Mouse (Mus musculus) ovary, adult 18-20 months (tissue): ENCODE results near the gene Uqcc2.

Source experiments
- DNase-seq: peaks from one replicate; pipeline ENCODE4 v3.0.0; 2022; ENCODE audit warnings: low spot score, mixed read lengths

Uqcc2 gene

DNA sequence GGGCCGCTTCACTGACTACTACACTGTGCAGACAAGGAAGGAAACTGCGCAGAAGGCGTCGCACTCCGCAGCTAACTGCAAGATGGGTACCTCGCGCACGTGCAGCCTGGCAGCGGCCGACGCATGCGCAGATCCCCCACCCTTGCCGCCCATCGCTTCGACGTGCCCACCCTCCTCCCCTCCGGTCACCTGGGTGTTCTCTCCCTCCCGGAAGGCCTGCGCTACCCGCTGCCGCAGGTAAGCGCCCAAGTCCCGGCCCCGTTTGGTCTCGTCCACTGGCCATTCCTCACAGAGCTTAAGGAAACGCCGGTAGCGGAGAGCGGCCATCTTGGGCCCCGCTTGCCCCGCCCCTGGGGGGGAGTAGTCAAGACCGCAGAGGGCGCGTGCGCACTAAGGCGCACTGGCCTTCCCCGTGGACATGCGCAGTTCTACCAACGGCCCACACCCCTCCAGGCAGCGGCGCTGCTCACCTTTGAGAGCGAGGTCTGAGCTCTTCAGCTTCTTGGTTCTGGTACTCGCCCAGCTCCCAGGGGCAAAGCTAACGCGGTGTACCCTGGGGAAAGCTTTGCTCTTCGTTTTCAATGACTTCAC, at the start of gene Uqcc2:
Uqcc2 (minus strand) TSS at position 366 of the 591 bp plus-strand sequence.
- DNase-seq, result peak; percentile 95

DNA sequence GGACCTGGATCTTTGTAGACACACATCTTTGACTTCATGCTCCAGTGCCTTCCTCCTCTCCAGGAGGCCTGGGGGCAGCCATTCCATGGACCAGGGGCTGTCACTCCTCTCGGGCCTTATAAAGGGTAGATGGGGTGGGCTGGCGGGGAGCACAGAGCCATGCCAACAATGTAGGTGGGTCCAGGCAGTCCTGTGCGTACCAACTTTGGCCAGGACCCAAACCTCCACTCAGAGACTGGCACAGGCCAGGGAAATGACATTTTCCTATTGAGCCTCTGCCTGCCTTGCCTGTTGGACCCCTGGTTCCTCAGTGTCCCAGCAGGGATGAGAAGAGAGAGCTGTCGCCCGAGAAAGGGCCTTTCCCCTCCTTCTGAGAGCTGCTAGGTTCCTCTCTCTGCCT, 48.7 kb upstream of the Uqcc2 start:
- DNase-seq, result no peak

DNA sequence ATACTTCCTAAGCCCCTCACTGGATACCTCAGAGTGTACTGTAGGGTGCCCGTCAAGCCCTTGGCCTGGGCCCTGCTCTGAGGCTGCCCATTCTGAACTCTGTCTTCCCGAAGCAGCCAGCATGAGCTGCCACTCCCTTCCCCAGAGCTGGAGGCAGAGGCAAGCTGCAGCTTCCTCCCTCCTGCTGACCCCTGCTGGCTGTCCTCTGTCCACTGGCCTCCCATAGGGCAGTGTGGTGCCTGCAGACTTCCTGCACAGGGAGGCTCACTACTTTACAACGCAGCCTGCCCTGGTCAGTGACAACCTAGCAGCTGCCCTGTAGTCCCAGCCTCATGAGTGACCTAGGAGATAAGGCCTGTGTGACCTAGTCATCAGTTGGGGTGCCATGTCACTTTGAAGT, 48.0 kb upstream of the Uqcc2 start:
- no peak for DNase-seq

DNA sequence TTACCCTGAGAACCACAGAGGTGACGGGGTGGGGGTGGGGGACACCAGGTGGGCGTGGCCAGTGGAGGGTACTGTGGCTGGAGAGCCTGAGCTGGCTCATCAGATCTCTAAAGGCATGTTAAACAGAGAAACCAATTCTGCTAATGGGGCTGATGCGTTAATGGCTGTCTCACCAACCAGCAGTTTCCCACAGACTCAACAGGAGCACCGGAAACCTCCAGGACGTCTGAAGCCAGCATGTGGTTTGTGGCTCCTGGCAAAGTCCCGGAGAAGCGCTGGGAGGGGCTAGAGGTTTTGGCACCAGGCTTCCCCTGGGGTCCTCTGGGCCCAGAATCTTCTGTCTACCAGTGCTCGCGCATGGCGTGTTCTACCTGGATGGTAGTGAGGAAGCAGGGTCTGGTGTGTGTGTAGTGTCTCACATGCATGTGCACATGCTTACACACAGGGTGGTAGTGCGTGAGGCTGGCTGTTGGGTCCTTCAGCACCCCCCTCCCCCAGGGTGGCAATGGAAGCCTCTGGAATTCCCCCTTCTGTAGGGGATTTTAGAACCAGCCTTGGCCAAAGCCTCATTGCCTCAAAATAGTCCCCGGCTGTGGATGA, 46.1 kb upstream of the Uqcc2 start:
- no peak for DNase-seq

DNA sequence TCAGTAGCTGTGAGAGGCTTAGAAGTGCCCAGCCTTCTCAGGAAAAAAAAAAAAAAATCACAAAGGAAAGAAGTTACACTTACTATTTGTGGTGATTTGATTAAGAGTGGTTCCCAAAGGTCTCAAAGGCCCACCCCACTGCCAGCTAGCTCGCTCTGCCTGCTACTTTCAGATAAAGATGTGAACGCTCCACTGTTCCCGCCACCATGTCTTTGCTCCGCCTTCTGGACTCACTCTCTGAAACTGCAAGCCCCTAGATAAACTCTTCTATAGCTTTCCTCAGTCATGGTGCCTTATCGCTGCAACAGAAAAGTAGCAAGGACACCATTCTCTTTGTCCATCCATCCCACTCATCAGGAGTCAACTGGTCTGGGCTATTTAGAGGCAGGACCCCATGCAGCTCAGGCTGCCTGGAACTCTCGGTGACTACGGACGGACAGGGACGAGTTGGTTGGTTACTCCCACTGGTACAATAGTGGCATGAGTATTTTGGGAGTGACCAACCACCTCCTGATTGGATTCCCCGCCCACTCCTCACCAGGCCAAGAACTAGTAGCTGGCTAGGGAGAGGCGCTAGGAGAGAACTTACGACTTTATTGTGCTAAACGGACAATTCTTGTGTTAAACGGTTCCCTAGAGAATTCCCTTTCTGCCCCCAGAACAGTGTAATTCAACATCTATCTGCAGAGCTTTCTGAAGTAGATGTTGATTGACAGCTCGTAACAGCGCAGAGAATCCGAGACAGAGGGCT, 44.9 kb upstream of the Uqcc2 start:
- DNase-seq, result no peak

DNA sequence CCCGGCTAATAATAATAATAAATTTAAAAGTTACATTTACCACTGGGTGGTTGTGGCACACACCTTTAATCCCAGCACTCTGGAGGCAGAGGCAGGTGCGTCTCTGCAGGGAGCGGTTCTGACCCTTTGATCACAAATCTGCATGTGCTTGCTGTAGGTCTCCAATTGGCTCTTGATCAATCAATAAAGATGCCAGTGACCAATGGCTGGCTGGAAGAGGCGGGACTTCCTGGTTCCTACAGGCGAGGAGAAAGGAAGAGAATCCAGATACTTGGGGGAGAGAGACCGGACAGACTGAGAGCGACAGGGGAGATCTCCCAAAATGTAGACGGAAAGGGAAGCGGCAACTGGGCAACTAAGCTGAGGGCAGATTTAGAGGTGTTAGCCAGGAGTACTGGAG, 44.3 kb upstream of the Uqcc2 start:
- no peak for DNase-seq

DNA sequence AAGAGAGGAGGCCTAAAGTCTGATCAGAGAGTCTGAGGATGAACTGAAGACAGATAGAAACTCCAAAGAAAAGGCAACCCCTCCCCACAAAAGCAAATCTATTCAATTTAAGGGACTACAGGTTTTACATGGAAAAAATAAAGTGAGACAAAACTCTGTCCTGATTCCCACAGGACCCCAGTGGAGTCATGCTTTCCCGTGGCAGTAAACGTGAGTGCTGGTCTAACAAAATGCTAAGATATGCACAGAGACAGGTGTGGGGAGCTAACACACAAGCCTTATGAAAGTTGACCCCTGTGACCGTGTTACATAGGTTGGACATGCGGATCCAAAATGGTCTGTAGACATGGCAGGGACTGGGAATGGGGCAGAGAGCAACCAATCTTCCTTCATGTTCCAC, 43.0 kb upstream of the Uqcc2 start:
- DNase-seq, result no peak

DNA sequence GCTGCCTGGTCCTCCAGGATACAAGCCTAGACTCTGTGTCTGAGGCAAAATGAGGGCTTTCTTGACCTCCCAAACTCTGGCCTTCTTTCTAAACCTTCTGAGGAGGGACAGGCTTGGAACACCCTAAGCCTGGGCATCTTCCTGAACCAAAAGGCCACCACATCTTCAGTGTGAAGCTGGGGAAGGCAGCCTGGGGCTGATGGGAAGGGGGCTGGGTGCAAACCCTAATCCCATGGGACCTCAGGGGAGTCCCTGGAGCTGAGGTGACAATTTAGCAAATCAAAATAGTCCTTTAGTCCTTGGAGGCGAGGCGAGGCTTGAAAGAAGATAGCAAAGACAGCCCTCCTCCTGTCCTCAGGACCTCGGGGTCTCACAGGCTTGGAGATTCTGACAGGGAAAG, 42.6 kb upstream of the Uqcc2 start:
- no peak for DNase-seq

DNA sequence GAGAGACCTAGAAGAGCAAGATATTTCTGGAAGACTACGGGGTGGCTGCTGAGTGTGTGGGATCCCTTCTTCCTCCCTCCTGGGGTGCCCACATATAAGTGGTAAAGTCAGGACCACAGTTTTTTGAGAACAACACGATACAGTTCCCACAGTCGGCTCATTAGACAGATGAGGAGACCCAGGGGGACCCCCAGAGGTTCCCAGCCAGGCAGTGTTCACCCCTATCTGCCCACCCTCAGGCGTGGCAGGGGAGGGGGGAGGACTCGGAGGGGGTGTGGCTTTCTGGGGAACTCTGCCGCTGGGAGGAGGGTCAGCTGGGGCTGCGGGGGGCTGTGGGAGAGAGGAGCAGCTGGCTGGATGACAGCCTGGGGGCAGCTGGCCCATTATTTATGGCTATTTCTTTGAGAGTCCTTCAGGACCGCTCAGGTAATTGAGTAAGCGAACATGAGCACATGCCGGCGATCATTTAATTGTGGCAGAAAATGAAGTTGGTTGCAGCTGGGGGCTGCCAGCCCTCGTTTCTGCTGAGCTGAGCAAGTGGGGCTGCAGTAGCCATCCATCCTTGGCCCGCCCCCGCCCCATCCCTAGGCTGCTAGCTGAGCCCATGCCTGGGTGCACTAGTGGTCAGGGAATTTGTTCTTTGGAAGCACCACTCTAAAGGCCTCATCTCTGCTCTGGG, 41.6 kb upstream of the Uqcc2 start:
- DNase-seq, result no peak

DNA sequence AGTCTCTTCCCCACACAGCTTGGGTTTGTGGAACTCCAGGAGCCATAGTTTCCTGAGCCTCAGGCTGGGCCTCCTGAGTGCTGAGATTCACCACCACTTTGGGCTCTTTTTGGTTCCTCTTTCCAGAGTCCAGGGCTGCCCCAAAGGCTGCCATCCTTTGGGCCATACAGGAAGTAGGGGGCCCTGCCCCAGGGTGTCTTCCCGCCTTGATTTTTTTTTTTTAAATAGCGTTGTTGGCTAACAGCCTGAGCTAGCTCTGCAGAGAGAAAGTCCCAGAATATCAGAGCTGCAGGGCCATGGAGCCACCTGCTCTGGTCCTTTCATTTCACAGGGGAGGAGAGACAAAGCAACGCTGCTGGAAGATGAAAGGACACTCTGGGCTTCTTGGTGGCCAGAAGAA, 40.0 kb upstream of the Uqcc2 start:
- DNase-seq, result no peak

DNA sequence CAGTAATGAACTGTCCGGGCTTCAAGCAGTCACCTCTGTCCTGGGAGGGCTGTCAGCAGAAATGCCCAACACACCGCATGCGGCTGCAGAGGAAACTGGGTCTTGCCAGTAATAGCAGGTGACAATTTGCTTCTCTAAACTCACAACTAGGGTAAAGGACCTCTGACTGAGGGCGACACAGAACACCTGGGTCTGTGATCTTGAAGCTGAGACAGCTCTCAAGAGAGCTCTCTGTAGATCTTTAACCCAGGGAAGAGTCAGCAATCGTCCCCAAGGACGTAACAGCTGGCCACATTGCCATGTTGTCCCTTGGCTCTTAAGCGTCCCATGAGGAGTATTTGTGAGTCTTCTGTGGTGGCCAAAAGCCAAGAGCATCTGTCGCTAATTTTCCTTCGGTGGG, 38.7 kb upstream of the Uqcc2 start:
- no peak for DNase-seq

DNA sequence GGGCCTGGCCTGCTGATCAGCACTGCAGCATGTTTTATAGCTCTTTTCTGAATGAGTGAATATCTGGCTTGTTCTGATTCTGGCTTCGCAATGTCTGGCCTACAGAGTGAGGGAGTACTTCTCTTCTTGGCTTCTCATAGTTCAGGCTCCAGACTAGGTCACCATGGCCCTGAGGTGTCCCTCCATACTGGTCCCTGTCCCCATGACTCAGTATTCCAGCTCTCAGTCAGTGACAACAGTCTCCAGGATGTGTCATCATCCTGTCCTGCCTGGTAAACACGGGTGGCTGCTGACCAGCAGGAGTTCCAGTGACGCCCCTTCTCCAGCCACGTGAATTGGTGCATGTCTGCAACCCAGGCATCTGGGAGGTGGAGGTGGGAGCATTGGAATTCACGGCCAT, 37.4 kb upstream of the Uqcc2 start:
- DNase-seq, result no peak

DNA sequence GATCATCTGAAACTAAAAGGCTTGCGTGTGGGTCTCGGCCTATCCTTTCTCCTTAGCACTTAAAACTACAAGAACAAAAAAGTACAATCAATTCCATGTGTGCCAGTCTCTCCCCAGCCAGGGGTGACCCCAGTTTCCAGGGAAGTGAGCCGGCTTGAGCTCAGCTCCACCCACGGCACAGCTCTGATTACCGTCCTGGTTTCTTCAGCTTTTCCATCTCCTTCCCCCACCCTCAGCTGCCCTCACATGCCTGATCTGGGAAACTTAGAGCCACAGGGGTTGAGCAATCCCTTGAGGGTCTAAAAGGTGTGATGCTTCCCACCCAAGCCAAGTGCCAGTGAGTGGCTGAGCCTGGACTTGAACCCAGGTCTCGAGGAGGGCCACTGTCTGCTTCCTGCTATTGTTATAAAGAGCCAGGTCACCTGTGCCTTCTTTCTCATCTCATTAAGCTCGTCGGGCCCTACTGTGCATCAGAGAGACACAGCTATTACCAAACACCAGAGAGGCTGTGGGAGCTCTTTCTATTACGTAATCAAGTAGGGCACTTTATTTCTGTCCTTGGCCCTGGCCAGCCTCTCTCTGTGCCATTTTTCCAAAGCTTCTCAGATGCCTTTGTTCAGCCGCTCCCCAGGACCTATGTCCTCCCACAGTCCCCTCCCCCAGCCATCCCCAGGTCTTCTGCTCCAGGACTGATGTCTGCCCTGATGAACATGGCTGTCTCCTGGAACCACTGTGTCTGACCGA, 36.4 kb upstream of the Uqcc2 start:
- no peak for DNase-seq

DNA sequence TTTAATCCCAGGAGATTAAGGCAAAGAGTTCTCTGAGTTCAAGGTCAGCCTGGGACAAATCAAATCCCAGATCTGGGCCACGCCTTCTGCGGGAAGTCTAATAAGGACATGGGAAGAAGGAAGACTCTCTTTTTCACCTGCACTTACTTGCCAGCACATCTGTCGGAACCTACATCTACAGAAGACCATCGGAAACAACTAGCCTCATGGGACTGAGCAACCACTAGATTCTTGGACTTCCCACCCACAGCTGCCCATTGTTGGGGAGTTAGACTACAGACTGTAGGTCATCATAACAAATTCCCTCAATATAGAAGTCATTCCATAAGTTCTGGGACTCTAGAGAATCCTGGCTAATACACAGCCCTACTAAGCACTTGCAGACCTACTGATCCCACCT, 34.9 kb upstream of the Uqcc2 start:
- no peak for DNase-seq

DNA sequence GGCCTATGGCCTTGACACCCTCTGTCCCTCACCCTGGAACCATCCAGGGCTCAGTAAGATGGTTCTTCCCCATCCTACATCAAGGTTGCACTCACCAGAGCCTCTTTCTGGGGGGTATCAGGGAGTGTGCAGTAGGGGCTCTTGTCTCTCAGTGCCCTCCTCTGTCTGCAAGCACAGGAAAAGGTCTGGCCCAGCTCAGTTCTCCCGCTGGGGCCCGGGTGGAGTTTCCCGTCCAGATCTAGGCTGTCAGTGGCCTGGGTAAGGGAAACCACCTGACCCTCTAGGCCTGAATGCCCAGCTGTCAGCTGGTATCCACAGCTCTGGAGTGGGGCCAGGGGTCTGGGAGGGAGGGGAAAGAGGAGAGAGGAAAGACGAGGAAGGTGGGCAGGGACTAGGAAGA, 33.8 kb upstream of the Uqcc2 start, which contains the start of gene Ip6k3:
Ip6k3 (minus strand) TSS at position 251 of the 400 bp plus-strand sequence.
- no peak for DNase-seq

DNA sequence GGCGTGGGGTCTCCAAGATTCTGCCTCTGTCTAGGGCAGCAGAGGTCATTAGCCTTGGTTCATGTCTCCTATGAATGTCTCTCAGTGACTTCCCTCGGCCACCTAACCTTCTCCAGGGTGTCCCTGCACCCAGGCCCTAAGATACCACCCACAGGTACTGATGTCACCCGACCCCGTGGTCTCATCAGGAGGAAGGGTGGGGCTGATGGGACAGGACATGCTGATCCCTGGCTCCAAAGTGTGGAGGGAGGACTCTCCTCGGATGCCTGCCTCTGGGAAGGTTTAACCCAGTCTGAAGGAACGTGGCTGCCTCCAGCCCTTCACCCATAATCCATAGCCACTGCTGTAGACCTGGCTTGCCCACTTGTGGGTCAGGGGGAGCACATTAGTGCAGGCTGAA, 33.2 kb upstream of the Uqcc2 start:
- no peak for DNase-seq

DNA sequence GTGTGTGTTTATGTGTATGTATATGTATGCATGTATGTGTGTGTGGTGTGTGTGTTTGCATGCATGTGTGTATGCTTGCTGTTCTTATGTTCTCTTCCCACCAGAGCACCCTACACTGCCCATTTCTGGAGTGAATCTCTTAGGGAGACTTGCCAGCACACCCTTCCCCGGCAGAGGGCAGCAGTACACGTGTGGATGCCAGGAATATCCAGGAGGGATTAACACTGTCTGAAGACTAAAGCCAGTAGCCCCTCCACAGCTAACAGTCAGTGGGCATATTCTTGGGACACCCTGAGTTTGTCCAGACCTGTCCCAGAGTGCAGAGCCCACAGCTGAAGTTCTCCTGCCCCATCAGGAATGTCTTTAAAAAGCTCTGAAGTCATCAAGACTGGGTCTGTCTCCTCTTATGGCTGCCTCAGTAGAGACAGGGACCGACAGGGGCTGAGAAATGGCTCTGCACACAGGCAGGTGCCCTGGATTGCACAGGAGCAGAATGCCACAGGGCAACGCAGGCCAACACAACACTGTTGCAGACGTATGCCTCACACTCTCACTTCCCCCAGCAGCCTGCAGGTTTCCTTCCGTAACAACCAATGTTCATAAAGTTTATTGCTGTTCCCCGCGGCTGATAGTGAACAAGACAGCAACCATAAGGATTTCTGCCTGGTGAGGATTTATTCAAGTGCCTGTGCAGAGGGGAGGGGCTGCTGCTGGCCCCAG, 31.5 kb upstream of the Uqcc2 start:
- DNase-seq, result no peak

DNA sequence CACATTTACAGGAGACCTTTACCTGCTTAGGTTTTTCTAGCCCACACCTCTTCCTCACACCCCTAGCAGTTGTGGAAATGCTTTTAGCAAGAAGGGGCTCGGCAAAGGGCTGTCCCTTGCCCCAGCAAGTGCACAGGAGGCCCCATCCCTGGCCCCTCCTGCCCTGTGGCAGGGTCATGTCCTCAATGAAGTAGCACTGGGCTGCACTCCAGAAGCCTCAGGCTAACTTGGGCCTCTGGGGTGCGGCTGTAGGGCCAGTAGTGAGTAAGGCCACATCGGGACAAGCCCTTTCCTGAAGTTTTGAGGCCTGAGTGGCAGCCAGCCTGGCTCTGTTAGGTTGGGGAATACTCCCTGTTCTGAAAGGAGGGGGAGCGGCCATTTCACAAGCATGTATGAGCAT, 27.2 kb upstream of the Uqcc2 start:
- DNase-seq, result no peak

DNA sequence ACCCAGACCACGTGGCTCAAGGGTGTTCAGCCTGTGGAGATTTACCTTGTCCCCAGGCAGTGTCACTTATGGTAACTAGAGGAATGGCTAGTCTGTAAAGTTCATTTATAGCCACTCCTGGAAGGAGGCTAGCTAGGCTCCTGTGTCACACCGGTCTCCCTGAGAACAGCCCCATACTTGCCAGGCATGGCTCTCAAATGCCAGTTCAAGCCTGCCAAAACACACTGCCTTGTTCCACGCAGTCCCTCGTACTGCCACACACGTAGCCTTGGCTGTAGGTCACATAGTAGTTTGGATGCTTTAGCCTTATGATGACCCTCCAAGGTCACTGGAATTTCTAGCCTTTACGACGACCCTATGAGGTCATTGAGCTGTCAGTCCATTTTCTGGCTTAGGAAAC, 25.5 kb upstream of the Uqcc2 start:
- DNase-seq, result no peak

DNA sequence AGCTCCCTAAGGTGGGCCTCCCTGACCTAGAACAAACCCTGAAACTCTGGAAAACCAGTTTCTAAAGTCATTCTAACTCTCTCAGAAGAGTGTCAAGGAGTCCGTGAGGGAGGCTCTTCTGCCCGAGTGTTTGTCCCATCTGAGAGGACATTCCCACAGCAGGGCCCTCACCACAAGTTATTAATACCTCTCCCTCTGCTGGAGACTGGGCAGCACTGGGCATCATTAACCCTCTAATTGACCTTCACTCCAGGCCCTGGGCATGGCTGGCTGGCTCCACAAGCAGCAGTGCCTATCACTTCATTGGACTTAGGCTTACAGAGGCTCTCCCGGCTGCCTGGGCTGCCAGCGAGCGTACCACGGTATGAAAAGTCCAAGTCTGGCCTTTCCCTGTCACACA, 24.7 kb upstream of the Uqcc2 start:
- no peak for DNase-seq

DNA sequence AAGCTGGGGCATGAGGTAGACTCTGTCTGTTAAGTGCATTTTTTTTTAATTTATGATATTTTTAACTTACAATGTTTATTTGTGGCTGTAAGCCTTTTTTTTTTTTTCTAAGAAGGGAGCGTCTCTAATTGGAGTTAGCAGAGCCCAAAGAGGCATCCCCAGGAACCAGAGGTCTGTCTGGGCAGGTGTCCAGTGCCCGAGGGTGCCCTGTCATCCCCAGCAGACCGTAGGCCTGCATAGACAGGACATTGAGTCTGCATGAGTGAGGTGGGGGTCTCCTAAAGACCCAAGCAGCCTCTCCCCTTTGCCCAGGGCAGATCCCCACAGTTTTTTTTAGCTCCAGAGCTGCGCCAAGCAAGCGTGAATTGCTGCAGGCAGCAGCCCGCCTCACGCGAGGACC, 22.0 kb upstream of the Uqcc2 start:
- no peak for DNase-seq

DNA sequence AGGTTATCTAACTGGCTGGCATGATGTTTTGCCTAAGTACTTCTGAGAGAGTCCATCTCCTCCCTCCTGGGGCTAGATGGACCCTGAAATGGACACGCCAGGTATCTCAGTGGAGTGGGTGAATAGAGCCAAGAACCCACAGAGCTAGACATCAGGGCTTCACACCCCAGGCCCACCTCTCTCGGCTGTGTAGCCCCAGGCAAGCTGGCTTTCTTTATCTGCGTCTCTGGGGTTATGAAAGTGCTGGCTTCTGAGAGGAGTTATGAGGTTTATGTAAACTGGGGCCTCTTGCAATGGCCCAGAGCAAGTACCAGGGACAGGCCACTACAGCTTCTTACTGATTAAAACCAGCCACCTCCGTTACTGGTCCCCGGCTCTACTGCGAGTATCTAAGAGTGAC, 21.2 kb upstream of the Uqcc2 start:
- DNase-seq, result no peak
